11 mouse cellular contexts compared by ENCODE assay signal in genomic region chr6:112899711-112900110, GRCm38 (mm10). TPM values are rescaled to one million over a fixed set of nuclear protein-coding genes. Genes with fewer than 3 reads are reported as not detected.
DNase-seq lines count a peak whose midpoint lies in the region; ATAC-seq lines count a peak whose summit lies in the region.
"Had no signal": no experiment of that assay in that cellular context is flagged by ENCODE, and none has a peak within 500 bp of the region (broad histone marks: within the 10 kb centered on the region; RNA-seq: fewer than 3 reads in every experiment).

No protein-coding gene starts in this region.

- peak overlapping the region; percentile 89 for H3K27ac ChIP-seq in forebrain, embryonic 14.5 days (ENCODE audit: low read depth, low read length)
- H3K27ac ChIP-seq in midbrain, embryonic 15.5 days = peak overlapping the region; percentile 86

- WGBS in forebrain, embryonic 14.5 days = 46% methylated on average over 1 of the region's 1 CpGs
- 22% methylated on average over 1 of the region's 1 CpGs for WGBS in midbrain, embryonic 15.5 days

- H3K4me3 ChIP-seq in forebrain, embryonic 14.5 days (ENCODE audit: low read depth, low read length) = no peak overlapping the region
- H3K4me3 ChIP-seq in midbrain, embryonic 15.5 days = no peak overlapping the region

- H3K4me2 ChIP-seq in forebrain, embryonic 14.5 days (ENCODE audit: low read length) = no peak overlapping the region
- no peak overlapping the region for H3K4me2 ChIP-seq in midbrain, embryonic 15.5 days

- no peaks in the 10 kb centered on the region for H3K9me3 ChIP-seq in forebrain, embryonic 14.5 days (replicated peaks; ENCODE audit: control insufficient read depth, low read length)
- no peaks in the 10 kb centered on the region for H3K9me3 ChIP-seq in midbrain, embryonic 15.5 days

- H3K27me3 ChIP-seq in forebrain, embryonic 14.5 days (replicated peaks; ENCODE audit: control insufficient read depth, insufficient read depth, low read length) = no peaks in the 10 kb centered on the region
- H3K27me3 ChIP-seq in midbrain, embryonic 15.5 days (replicated peaks) = no peaks in the 10 kb centered on the region

- DNase-seq in frontal cortex, postnatal 25 days (ENCODE audit: low spot score in 2 of 2) = no peak
- peak; percentile 79 for DNase-seq in MN1 (ENCODE audit: low spot score)
- DNase-seq in forebrain, embryonic 14.5 days (ENCODE audit: low spot score) = peak; percentile 33
- no peak for DNase-seq in thymus, postnatal 25 days
- no peak for DNase-seq in spleen, postnatal 10 days (ENCODE audit: low spot score in 2 of 2)
- DNase-seq in layer of hippocampus, postnatal 36 days = no peak
- DNase-seq: cerebellum, adult 18-20 months; heart, postnatal 4 days; lung, adult 18-20 months had no signal

- peaks cover 72% of the 10 kb centered on the region for H3K4me1 ChIP-seq in forebrain, embryonic 14.5 days (ENCODE audit: control insufficient read depth, insufficient read depth, low read length)
- peaks cover 89% of the 10 kb centered on the region for H3K4me1 ChIP-seq in midbrain, embryonic 15.5 days

- no peaks in the 10 kb centered on the region for H3K36me3 ChIP-seq in forebrain, embryonic 14.5 days (ENCODE audit: control insufficient read depth, insufficient read depth, low read length)
- no peaks in the 10 kb centered on the region for H3K36me3 ChIP-seq in midbrain, embryonic 15.5 days (replicated peaks)

- ATAC-seq in frontal cortex, adult (ENCODE audit: low TSS enrichment) = peak; percentile 38
- no peak for ATAC-seq in forebrain, embryonic 14.5 days
- ATAC-seq in midbrain, embryonic 15.5 days (replicated peaks) = no peak

- H3K9ac ChIP-seq in forebrain, embryonic 14.5 days (ENCODE audit: low read length) = no peak overlapping the region
- no peak overlapping the region for H3K9ac ChIP-seq in midbrain, embryonic 15.5 days

RNA-seq across cellular contexts. Expression of gene Srgap3, which starts 47.4 kb away (rescaled TPM):
- 31.4 and 46.7 TPM in 2 replicates for polyA plus RNA-seq in forebrain, embryonic 14.5 days (2014; fragmentation: Nextera tagmentation; extraction: Ambion mirVana)
- 39.7 and 44.6 TPM in 2 replicates for polyA plus RNA-seq in midbrain, embryonic 15.5 days (2015; fragmentation: Nextera tagmentation; extraction: Ambion mirVana)
- 100 to 1,000 TPM; 276 to 301 TPM for total RNA-seq in layer of hippocampus, postnatal 36 days (2021)

Comparison
In these comparisons a context has a peak if more than half of its experiments do, and no peak if none do; other contexts are left out.
1. DNase-seq: peak in MN1 (single experiment) and forebrain, embryonic 14.5 days (single experiment); none in frontal cortex, postnatal 25 days (0 of 2), thymus, postnatal 25 days (single experiment), spleen, postnatal 10 days (0 of 2) and layer of hippocampus, postnatal 36 days (0 of 2).